Mouse (Mus musculus) embryonic fibroblast, embryonic 13.5 days (primary cell): ENCODE measurements around the gene Arhgef10l. TPM values are rescaled to one million over a fixed set of nuclear protein-coding genes. Genes with fewer than 3 reads are reported as not detected.

Experiments
- H3K27ac ChIP-seq: 2 replicates; pipeline ENCODE4 v1.5.1; 2012; ENCODE audit warnings: low read length, control low read depth, inconsistent platforms; ENCODE audit not compliant: insufficient read depth
- H3K4me1 ChIP-seq: 2 replicates; pipeline ENCODE4 v1.6.1; 2011; ENCODE audit warnings: low read length; ENCODE audit not compliant: control insufficient read depth, insufficient read depth
- H3K4me3 ChIP-seq: 2 replicates; pipeline ENCODE4 v1.5.1; 2011; ENCODE audit warnings: mild to moderate bottlenecking, control low read depth, low read length; ENCODE audit not compliant: insufficient read depth
- CTCF ChIP-seq: IDR thresholded peaks from 2 replicates; pipeline ENCODE4 v1.5.1; 2011; ENCODE audit warnings: mild to moderate bottlenecking, control low read depth, low read length, moderate library complexity, borderline replicate concordance; ENCODE audit not compliant: insufficient read depth
- POLR2A ChIP-seq: IDR thresholded peaks from 2 replicates; pipeline ENCODE4 v1.6.1; 2011; ENCODE audit warnings: low read depth, mild to moderate bottlenecking, control low read depth, low read length, moderate library complexity
- polyA plus RNA-seq: library from polyadenylated mRNA; stranded (reverse); fragments of >200 nt; gene quantifications from 2 replicates; pipeline ENCODE4 v1.2.4, GENCODE M21; 2011; ENCODE audit warnings: low read depth; ENCODE audit not compliant: missing spikeins, insufficient read length

Arhgef10l gene
- polyA plus RNA-seq, 1 experiment, result 12.6 TPM

GRCm38 (mm10) chr4:140694551-140695060 lies 28.8 kb upstream of the Arhgef10l start:
- H3K4me1 ChIP-seq, result peaks cover 6% of the 10 kb centered on the region
- TF ChIP-seq CTCF (no peak), POLR2A (no peak)
- no peak overlapping the region for H3K4me3 ChIP-seq
- H3K27ac ChIP-seq, result no peak overlapping the region

DNA sequence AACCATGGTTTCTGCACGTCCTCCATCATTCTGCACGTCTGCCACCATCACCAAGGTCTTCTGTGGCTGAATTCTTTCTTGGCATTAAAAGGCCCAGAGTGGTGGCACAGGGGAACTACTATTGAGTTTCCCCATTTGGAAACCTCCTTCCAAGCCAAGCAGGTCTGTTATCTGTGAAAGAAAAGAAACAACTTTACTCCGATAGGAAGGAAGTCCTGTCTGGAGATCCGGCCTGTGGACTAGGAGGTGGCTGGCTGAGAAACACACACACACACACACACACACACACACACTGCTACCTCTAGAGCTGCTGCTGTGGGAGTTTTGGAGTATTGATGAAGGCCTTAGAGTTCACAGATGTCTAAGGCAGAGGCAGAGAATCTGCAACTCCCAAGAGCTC lies 27.7 kb upstream of the Arhgef10l start:
- Histone ChIP-seq H3K4me1 (peaks cover 8% of the 10 kb centered on the region; the same call in 1 of the 2 replicates), H3K27ac (no peak overlapping the region), H3K4me3 (no peak overlapping the region)
- no peak for TF ChIP-seq CTCF
- TF ChIP-seq POLR2A, result no peak

- TF ChIP-seq CTCF (no peak), POLR2A (no peak)
- H3K27ac ChIP-seq, result no peak overlapping the region
- peaks cover 8% of the 10 kb centered on the region; the same call in 1 of the 2 replicates for H3K4me1 ChIP-seq
- H3K4me3 ChIP-seq, result no peak overlapping the region
Measured at GRCm38 (mm10) chr4:140691481-140691880, 25.7 kb upstream of the Arhgef10l start.

DNA sequence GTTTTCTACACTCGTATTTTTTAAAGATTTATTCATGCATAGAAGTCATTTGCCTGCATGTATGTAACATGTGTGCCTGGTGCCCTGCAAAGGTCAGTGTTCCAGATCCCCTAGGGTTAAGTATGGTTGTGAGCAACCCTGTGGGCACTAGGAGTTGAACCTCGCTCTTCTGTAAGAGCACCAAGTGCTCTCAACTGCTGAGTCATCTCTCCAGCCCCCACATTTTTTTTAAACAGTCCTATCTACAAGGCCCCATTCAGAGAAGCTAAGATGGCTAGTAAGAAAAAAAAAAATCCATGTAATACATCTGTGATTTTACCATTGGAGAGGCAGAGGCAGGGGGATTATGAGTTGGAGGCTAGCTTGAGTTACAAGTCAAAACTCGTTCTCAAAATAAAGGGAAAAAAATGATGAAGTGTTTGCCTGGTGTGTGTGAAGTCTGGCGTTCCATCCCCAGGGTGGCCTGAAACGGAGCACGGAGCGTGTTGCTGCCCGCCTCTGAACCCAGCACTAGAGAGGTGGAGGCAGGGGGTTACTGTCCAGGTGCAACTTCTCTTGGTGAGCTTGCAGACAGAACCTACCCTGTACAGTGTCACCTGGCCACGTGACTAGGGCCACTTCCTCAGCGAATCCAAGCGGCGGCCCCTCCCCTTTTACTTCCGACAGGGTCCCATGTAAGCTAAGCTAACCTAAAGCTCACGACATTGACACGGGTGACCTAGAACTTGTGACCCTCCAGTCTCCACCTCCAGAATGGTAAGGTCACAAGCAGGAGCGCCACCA lies 24.3 kb upstream of the Arhgef10l start:
- no peak overlapping the region for H3K4me3 ChIP-seq
- peak overlapping the region; percentile 87 for H3K27ac ChIP-seq
- H3K4me1 ChIP-seq, result peaks cover 4% of the 10 kb centered on the region; the same call in 1 of the 2 replicates
- no peak for TF ChIP-seq POLR2A

DNA sequence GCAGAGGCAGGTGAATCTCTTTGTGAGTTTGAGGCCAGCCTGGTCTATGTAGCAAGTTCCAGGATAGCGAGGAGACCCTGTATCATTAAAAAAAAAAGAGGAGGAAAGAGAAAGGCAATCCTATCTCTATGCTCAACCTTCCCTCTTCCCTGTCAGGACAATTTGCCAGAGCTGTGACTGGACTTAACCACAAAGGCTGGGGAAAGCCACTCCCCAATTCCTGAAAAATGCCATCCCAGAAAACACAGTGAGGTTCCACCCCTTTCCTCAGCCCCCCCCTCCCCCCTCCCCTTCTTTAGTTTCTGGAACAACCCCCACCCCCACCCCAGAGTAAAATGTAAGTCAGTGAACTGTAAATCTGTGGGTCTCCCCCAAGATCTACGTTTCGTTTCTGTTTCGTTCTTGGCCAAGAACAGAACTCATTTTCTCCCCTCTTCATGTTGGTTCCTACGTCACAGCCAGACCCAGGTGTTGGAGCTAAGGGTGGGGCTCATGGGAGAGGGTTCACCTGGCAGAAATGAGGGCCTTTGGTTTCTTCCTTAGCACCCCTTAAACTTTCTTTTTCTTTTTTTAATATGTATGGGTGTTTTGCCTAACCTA lies 23.1 kb upstream of the Arhgef10l start:
- H3K4me3 ChIP-seq, result no peak overlapping the region
- TF ChIP-seq POLR2A, result peak; percentile 42; the same call in 1 of the 2 replicates
- no peak for TF ChIP-seq CTCF

GRCm38 (mm10) chr4:140688044-140688825 lies 22.4 kb upstream of the Arhgef10l start:
- TF ChIP-seq CTCF (no peak), POLR2A (no peak; the same call in 1 of the 2 replicates)
- Histone ChIP-seq H3K4me1 (peaks cover 7% of the 10 kb centered on the region; the same call in 1 of the 2 replicates), H3K4me3 (no peak overlapping the region), H3K27ac (peak overlapping the region; percentile 97)

More for the DNA sequence above, 23.1 kb upstream of the Arhgef10l start:
- peaks cover 7% of the 10 kb centered on the region; the same call in 1 of the 2 replicates for H3K4me1 ChIP-seq
- peak overlapping the region; percentile 97 for H3K27ac ChIP-seq

DNA sequence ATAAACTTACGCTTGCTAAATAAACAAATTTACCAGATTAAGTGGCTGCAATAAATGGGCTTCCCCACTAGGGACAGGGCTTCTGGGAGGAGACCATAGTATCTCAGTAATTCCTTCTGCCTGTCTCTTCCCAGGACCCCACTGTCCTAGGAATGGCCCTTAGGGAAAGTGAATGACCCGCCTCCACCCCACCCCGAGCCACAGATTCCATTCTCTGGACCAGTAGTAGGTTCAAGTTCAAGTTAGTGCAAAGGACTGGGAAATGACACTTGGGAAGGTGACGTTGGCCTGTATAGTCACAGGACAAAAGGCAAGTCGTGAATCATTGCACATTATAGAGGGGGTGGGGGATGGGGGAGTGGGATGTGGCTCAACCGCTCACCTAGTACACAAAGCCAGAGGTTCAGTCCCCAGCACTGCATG lies 19.1 kb upstream of the Arhgef10l start:
- Histone ChIP-seq H3K4me3 (no peak overlapping the region), H3K27ac (no peak overlapping the region), H3K4me1 (peaks cover 7% of the 10 kb centered on the region; the same call in 1 of the 2 replicates)
- TF ChIP-seq POLR2A (no peak), CTCF (no peak)

DNA sequence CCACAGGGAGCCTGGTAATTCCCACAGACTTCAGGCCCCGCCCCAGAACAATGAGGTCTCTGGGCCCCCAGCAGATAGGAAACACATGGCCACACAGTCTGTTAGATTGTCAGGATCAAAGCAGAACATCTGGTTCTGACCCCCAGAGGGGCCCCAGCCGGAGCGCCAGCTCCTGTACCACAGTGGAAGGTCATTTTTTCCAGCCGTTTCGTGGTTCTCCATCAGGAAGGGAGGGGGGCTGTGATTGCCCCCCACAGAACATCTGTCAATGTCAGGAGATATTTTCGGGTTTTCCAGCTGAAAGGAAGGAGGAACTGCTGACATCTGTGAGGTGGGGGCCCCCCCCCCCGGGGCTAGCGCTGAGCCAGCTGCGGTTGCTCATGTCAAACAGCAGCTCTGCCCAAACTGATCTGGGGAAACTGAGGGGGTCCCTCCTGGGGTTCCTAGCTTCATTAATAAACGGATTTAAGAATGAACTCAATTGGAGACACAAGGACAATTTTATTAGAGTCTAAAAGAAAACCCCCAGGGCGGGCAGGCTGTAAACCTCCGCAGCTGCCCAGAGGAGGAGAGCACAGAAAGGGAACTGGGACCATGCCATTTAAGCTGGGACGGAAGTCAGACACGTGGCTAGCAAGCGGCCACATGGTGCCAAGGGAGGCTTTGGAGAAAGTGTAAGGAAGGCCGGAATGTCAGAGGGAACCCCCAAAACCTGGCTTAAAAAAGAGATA lies 18.5 kb upstream of the Arhgef10l start:
- Histone ChIP-seq H3K4me1 (peaks cover 5% of the 10 kb centered on the region; the same call in 1 of the 2 replicates), H3K4me3 (no peak overlapping the region), H3K27ac (no peak overlapping the region)
- TF ChIP-seq POLR2A, result no peak

GRCm38 (mm10) chr4:140683608-140684007 lies 17.8 kb upstream of the Arhgef10l start:
- TF ChIP-seq POLR2A, result no peak
- TF ChIP-seq CTCF, result no peak
- no peak overlapping the region for H3K27ac ChIP-seq
- H3K4me3 ChIP-seq, result no peak overlapping the region
- peaks cover 4% of the 10 kb centered on the region; the same call in 1 of the 2 replicates for H3K4me1 ChIP-seq
